Mouse (Mus musculus): Measurements from ENCODE around the gene Tmem37. TPM values are rescaled to one million over a fixed set of nuclear protein-coding genes. Genes with fewer than 3 reads are reported as not detected.
"Not testable (repeated sequence)": the region's sequence is repeated elsewhere in the genome, so short reads cannot be mapped to it uniquely, and the experiment has no call there.

Tmem37 gene
- polyA plus RNA-seq, 1 experiment from 2014 or later: 94.7 TPM

DNA sequence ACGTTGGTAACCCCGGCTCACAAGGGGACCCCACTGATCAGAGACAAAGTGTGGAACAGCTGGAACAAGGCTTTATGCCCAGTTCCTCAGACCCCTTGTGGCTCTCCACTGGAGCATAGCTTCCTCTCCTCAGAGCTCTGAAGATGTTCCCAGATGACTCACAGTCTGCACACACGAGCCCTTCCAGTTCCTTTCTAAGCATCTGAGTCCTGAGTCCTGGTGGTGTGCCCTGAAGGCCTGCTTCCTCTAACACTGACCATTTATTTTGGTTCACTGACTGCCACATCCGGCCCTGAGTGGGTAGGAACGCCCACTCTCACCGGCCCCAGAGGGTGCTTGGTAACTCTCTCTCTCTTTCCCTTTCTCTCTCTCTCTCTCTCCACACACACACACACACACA, 25.6 kb upstream of the Tmem37 start:
- H3K27me3 ChIP-seq (ENCODE audit: control insufficient read depth, insufficient read depth, low read depth, low read length): no peaks in the 10 kb centered on the region
- H3K9me3 ChIP-seq (replicated peaks; ENCODE audit: control insufficient read depth, low read length): no peaks in the 10 kb centered on the region
- 30% methylated on average over 6 of the region's 6 CpGs for WGBS (ENCODE audit: insufficient replicate concordance)
- H3K4me2 ChIP-seq (ENCODE audit: low read depth, low read length): no peak overlapping the region
- ATAC-seq (ENCODE audit: low read depth): peak; percentile 31
- H3K4me1 ChIP-seq (ENCODE audit: control insufficient read depth, low read depth, low read length): peaks cover 2% of the 10 kb centered on the region; the same call in 1 of the 2 replicates
- H3K9ac ChIP-seq (ENCODE audit: low read depth, low read length): no peak overlapping the region
- 0 out of 2 replicates have a peak overlapping the region, but pooled peaks have one; percentile 6 for H3K27ac ChIP-seq (ENCODE audit: low read length)
- no peaks in the 10 kb centered on the region for H3K36me3 ChIP-seq (ENCODE audit: control insufficient read depth, insufficient read depth)
- H3K4me3 ChIP-seq (ENCODE audit: low read depth, low read length): no peak overlapping the region

DNA sequence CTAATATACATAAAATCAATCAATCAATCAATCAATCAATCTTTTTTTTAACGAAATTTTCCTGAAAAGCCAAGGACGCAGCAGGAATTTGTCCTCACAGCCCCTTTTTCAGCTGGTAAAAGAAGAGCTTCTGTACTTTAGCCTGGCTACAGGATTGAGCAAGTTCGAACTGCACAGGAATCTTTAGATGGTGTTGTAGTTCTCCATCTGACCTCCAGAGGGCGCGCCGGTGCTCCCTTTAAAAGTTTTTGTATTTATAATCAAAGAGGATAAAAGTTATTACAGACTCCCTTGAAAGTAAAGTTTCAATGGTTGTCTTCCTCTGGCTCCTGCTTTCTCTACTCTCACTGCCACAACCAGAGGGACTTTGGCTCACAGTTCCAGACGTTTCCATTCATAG, 24.5 kb upstream of the Tmem37 start:
- H3K4me2 ChIP-seq (ENCODE audit: low read depth, low read length): no peak overlapping the region
- no peaks in the 10 kb centered on the region for H3K9me3 ChIP-seq (replicated peaks; ENCODE audit: control insufficient read depth, low read length)
- 8% methylated on average over 7 of the region's 7 CpGs for WGBS (ENCODE audit: insufficient replicate concordance)
- no peak for ATAC-seq (ENCODE audit: low read depth)
- H3K4me3 ChIP-seq (ENCODE audit: low read depth, low read length): no peak overlapping the region
- H3K27ac ChIP-seq (ENCODE audit: low read length): no peak overlapping the region
- no peak overlapping the region for H3K9ac ChIP-seq (ENCODE audit: low read depth, low read length)
- no peaks in the 10 kb centered on the region for H3K36me3 ChIP-seq (ENCODE audit: control insufficient read depth, insufficient read depth)
- H3K27me3 ChIP-seq (ENCODE audit: control insufficient read depth, insufficient read depth, low read depth, low read length): no peaks in the 10 kb centered on the region
- H3K4me1 ChIP-seq (ENCODE audit: control insufficient read depth, low read depth, low read length): peaks cover 2% of the 10 kb centered on the region; the same call in 1 of the 2 replicates

DNA sequence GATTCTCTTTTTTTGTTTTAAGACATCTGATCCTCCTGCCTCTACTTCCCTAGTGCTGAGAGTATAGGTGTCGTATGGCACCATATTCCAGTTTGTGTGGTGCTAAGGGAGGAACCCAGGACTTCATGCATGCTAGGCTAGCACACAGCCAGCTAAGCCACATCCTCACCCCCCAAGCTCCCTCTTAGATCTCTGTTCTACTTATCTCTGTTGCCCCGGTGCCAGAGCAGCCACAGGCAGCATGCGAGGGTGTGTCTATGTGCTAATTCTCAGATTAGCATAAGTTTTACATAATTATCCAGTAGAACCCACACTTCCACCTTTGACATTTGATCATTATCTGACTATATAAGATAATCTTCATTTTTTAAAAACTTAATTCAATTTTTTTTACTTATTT, 21.0 kb upstream of the Tmem37 start:
- ATAC-seq (ENCODE audit: low read depth): no peak
- no peaks in the 10 kb centered on the region for H3K36me3 ChIP-seq (ENCODE audit: control insufficient read depth, insufficient read depth)

DNA sequence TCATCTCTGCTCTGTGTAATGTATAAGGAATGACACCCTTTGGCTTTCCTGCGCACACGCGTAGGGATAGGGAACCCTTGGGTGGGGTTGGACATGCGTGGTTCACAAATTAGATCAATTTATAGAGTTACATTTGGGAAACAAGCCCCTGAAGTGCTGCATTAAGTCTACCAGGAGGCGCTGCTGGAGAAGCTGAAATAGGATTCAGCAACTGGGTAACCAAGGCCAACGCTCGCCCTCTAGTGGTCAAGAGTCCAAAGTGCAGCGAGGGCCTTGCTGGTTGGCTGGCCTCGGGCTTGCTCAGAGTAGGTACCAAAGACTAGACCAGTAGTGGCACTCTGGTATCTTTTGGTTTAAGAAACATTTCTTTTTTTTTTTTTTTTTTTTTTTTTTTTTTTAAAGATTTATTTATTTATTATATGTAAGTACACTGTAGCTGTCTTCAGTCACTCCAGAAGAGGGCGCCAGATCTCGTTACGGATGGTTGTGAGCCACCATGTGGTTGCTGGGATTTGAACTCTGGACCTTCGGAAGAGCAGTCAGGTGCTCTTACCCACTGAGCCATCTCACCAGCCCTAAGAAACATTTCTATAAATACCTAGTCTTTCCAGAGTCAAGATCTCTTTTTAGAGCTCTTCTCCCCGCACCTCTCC, 19.7 kb upstream of the Tmem37 start:
- not testable (repeated sequence) for H3K27ac ChIP-seq (ENCODE audit: low read length); H3K9me3 ChIP-seq (replicated peaks; ENCODE audit: control insufficient read depth, low read length); H3K9ac ChIP-seq (ENCODE audit: low read depth, low read length); H3K4me3 ChIP-seq (ENCODE audit: low read depth, low read length); H3K4me1 ChIP-seq (ENCODE audit: control insufficient read depth, low read depth, low read length); H3K4me2 ChIP-seq (ENCODE audit: low read depth, low read length); H3K27me3 ChIP-seq (ENCODE audit: control insufficient read depth, insufficient read depth, low read depth, low read length); H3K36me3 ChIP-seq (ENCODE audit: control insufficient read depth, insufficient read depth)
- WGBS (ENCODE audit: insufficient replicate concordance): 44% methylated on average over 11 of the region's 14 CpGs
- ATAC-seq (ENCODE audit: low read depth): peak; percentile 45; the same call in 1 of the 2 replicates

More for the DNA sequence above, 21.0 kb upstream of the Tmem37 start:
- H3K4me1 ChIP-seq (ENCODE audit: control insufficient read depth, low read depth, low read length): peaks cover 2% of the 10 kb centered on the region; the same call in 1 of the 2 replicates
- no peak overlapping the region for H3K4me2 ChIP-seq (ENCODE audit: low read depth, low read length)
- no peak overlapping the region for H3K9ac ChIP-seq (ENCODE audit: low read depth, low read length)
- WGBS (ENCODE audit: insufficient replicate concordance): 29% methylated on average over 3 of the region's 3 CpGs
- H3K9me3 ChIP-seq (replicated peaks; ENCODE audit: control insufficient read depth, low read length): no peaks in the 10 kb centered on the region
- H3K4me3 ChIP-seq (ENCODE audit: low read depth, low read length): no peak overlapping the region
- H3K27me3 ChIP-seq (ENCODE audit: control insufficient read depth, insufficient read depth, low read depth, low read length): no peaks in the 10 kb centered on the region
- no peak overlapping the region for H3K27ac ChIP-seq (ENCODE audit: low read length)

DNA sequence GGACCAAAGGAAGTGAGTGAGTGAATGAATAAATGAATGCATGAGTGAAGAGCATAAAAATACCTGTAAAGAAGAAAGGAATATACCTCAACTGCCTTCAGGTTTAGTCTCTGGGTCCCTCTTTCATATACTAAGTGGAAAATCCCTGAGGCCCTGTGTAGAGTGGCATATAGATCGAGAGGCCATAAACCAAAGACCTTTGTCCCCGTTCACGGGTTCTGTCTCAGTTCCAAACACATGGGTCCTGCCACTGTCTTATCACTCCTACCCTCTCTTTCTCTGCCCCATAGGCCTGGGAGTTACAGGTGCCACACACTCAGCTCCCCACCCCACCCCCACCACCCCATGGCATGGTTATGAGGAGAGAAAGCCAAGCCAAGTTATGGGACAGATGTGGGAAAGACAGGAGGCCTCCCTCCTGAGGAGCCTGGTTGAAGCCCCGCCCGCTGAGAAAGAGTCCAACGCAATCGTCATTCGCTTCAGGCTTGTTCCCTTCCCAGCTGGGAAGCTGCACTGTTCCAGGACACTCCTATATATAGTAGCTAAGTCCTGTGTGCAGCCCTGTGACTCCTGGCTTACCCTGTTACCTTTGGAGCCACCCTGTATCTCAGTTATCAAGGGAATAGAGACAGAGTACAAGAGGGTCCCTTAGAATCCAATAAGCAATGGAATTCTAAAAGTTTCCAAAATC, 17.2 kb upstream of the Tmem37 start:
- WGBS (ENCODE audit: insufficient replicate concordance): 71% methylated on average over 8 of the region's 8 CpGs
- Histone ChIP-seq H3K9me3 (replicated peaks; ENCODE audit: control insufficient read depth, low read length) (no peaks in the 10 kb centered on the region), H3K27me3 (ENCODE audit: control insufficient read depth, insufficient read depth, low read depth, low read length) (no peaks in the 10 kb centered on the region), H3K27ac (ENCODE audit: low read length) (no peak overlapping the region), H3K4me2 (ENCODE audit: low read depth, low read length) (no peak overlapping the region), H3K36me3 (ENCODE audit: control insufficient read depth, insufficient read depth) (no peaks in the 10 kb centered on the region), H3K4me3 (ENCODE audit: low read depth, low read length) (no peak overlapping the region), H3K4me1 (ENCODE audit: control insufficient read depth, low read depth, low read length) (no peaks in the 10 kb centered on the region), H3K9ac (ENCODE audit: low read depth, low read length) (no peak overlapping the region)
- ATAC-seq (ENCODE audit: low read depth): no peak

DNA sequence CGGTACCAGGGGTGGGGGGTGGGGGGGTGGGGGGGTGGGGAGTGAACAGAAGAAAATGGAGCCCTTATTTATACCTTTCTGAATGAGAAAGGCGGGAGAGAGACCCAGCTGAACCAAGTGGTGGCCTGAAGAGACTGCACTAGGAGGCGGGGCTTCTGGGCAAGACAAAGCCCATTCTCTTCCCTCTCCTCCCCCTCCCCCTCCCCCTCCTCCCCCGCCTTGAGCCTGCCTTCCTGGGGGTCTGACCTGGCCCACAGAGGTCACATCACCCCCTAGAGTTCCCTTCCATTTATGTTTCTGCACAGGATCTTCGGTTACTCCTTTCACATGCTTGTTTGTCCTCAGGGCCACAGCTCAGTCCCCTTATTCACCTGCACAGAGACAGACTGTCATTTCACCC, 15.3 kb upstream of the Tmem37 start:
- Histone ChIP-seq H3K27me3 (ENCODE audit: control insufficient read depth, insufficient read depth, low read depth, low read length) (no peaks in the 10 kb centered on the region), H3K4me3 (ENCODE audit: low read depth, low read length) (no peak overlapping the region), H3K27ac (ENCODE audit: low read length) (no peak overlapping the region), H3K9me3 (replicated peaks; ENCODE audit: control insufficient read depth, low read length) (no peaks in the 10 kb centered on the region), H3K4me1 (ENCODE audit: control insufficient read depth, low read depth, low read length) (no peaks in the 10 kb centered on the region; the same call in 1 of the 2 replicates), H3K36me3 (ENCODE audit: control insufficient read depth, insufficient read depth) (no peaks in the 10 kb centered on the region), H3K9ac (ENCODE audit: low read depth, low read length) (no peak overlapping the region), H3K4me2 (ENCODE audit: low read depth, low read length) (no peak overlapping the region)
- WGBS (ENCODE audit: insufficient replicate concordance): 24% methylated on average over 5 of the region's 5 CpGs
- no peak for ATAC-seq (ENCODE audit: low read depth)

DNA sequence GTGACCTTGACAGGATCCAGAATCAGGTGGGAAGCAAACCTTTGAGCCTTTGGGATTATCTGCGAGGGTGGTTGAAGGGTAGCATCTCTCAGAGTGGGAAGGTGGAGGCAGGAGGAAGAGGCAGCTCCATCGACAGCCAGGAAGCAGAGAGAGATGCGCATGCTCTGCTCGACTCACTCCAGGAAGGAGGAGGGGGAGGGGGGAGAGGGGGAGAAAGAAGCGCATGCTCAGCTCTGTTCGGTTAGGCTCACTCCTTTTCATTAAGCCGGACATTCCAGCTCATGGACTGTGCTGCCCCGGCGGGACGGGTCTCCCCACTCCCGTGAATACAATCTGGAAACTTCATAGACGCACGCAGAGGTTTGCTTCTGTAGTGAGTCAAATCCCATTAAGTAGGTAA, 12.8 kb upstream of the Tmem37 start:
- no peak for ATAC-seq (ENCODE audit: low read depth)
- H3K4me2 ChIP-seq (ENCODE audit: low read depth, low read length): no peak overlapping the region
- H3K27me3 ChIP-seq (ENCODE audit: control insufficient read depth, insufficient read depth, low read depth, low read length): no peaks in the 10 kb centered on the region
- H3K9me3 ChIP-seq (replicated peaks; ENCODE audit: control insufficient read depth, low read length): no peaks in the 10 kb centered on the region
- no peak overlapping the region for H3K27ac ChIP-seq (ENCODE audit: low read length)
- no peak overlapping the region for H3K4me3 ChIP-seq (ENCODE audit: low read depth, low read length)
- no peaks in the 10 kb centered on the region for H3K36me3 ChIP-seq (ENCODE audit: control insufficient read depth, insufficient read depth)
- WGBS (ENCODE audit: insufficient replicate concordance): 60% methylated on average over 13 of the region's 13 CpGs
- H3K4me1 ChIP-seq (ENCODE audit: control insufficient read depth, low read depth, low read length): no peaks in the 10 kb centered on the region; the same call in 1 of the 2 replicates
- no peak overlapping the region for H3K9ac ChIP-seq (ENCODE audit: low read depth, low read length)

DNA sequence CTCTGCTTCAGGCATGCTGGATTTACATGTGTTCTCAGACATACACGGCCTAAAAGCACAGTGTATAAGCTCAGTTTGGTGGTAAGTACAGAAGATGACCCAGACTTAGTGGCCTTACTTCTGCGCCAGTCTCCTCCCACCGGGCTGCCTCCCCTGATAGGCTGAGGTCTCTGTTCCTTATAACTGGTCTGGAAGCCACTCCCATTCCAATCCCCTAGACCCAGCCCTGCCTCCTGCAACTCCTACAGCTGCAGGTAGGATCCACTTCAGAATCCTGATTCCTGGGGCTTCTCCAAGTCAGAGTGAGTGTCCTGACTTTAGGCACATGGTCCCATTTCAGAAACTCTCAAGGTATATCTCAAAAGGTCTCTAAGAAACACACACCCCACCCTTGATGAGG, 11.8 kb upstream of the Tmem37 start:
- Histone ChIP-seq H3K4me1 (ENCODE audit: control insufficient read depth, low read depth, low read length) (no peaks in the 10 kb centered on the region; the same call in 1 of the 2 replicates), H3K4me2 (ENCODE audit: low read depth, low read length) (no peak overlapping the region), H3K27ac (ENCODE audit: low read length) (no peak overlapping the region), H3K36me3 (ENCODE audit: control insufficient read depth, insufficient read depth) (no peaks in the 10 kb centered on the region), H3K9ac (ENCODE audit: low read depth, low read length) (no peak overlapping the region), H3K27me3 (ENCODE audit: control insufficient read depth, insufficient read depth, low read depth, low read length) (no peaks in the 10 kb centered on the region), H3K9me3 (replicated peaks; ENCODE audit: control insufficient read depth, low read length) (no peaks in the 10 kb centered on the region), H3K4me3 (ENCODE audit: low read depth, low read length) (no peak overlapping the region)
- WGBS (ENCODE audit: insufficient replicate concordance): 50% methylated on average over 3 of the region's 3 CpGs
- ATAC-seq (ENCODE audit: low read depth): no peak

DNA sequence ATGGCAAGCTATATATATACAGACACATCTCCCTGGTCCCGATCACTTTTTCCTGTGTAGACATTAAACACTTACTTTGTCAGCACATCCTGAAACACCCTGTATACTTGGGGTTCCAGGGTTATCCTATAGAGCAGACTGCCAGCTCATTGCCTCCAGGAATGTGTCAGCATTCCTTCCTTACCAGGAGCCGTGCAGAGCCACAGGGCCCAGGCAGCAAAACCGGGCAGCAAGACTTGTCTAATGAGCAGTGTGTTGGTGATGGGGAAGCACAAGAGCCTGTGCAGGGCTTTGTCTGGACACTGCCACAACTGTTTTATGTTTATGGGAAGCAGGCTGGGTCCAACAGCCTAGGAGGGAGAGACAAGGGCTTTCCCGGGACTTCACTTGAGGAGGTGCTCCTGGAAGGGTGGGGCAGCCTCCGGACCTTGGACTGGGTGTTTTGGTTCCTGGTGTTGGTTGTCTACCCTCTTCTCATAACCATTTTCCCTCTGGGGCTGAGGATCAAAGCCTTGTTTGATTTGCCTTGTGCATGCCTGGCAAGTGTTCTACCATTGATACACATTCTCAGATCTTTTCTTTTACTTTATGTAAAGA, 10.1 kb upstream of the Tmem37 start:
- WGBS (ENCODE audit: insufficient replicate concordance): 52% methylated on average over 5 of the region's 5 CpGs
- Histone ChIP-seq H3K36me3 (ENCODE audit: control insufficient read depth, insufficient read depth) (no peaks in the 10 kb centered on the region), H3K27me3 (ENCODE audit: control insufficient read depth, insufficient read depth, low read depth, low read length) (no peaks in the 10 kb centered on the region), H3K4me1 (ENCODE audit: control insufficient read depth, low read depth, low read length) (no peaks in the 10 kb centered on the region; the same call in 1 of the 2 replicates), H3K27ac (ENCODE audit: low read length) (no peak overlapping the region), H3K4me2 (ENCODE audit: low read depth, low read length) (no peak overlapping the region), H3K9ac (ENCODE audit: low read depth, low read length) (no peak overlapping the region), H3K9me3 (replicated peaks; ENCODE audit: control insufficient read depth, low read length) (no peaks in the 10 kb centered on the region), H3K4me3 (ENCODE audit: low read depth, low read length) (no peak overlapping the region)
- ATAC-seq (ENCODE audit: low read depth): no peak
